Mouse (Mus musculus): ENCODE measurements around the gene Gm3424. TPM values are rescaled to one million over a fixed set of nuclear protein-coding genes. Genes with fewer than 3 reads are reported as not detected.

The Gm3424 gene
- not detected for polyA plus RNA-seq (2014; fragmentation: Illumina TruSeq; extraction: RNeasy Lipid Tissue Mini Kit (QIAGEN cat#74804))

DNA sequence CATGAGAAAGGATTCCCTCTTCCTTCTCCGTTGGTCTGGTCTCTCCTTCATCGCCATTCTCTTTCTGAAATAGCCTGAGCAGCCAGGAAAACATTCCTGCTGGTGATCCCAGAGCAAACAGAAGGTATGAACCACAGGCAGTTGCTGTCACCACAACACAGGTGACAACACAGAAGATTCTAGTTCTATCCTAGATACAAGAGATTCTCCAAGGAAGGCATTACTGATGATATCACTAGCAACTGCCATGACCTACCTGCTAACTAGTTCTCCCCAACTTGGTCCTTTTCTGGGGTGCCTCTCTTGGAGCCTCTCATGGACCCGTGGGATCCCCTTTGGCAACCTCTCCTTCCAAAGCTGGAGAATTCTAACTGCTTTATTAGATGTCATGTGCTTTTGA lies at the start of gene Gm3424:
Gene Gm3424, minus strand, starts transcription at position 101 of the 400 bp plus-strand sequence.

DNA sequence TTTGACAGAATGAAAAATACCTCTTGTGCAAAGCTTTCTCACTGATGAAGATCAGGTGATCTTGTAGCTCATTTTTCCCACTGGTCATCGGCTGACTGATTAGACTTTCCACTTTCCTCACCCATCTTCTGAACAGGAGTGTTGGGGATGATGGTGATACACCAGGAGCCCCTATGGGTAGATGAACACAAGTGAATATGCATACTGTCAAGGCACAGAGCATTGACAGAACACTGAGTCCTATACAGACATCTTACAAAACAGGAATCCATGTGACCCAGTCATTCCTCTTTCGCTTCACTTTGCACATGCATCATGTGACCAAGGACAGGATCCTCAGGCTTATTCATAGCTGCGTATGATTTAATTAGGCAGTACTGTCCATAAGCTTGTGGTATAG lies 22.2 kb downstream of the Gm3424 start, which contains the start of gene Gm3383:
Gene Gm3383, minus strand, starts transcription at position 101 of the 400 bp plus-strand sequence.

Other genes with a start within 250 kb of the Gm3424 start
- gene Gm8265, start 197.3 kb downstream of the Gm3424 start, polyA plus RNA-seq (2014; fragmentation: Illumina TruSeq; extraction: RNeasy Lipid Tissue Mini Kit (QIAGEN cat#74804)), result not detected
- gene Gm9603, start 142.9 kb downstream of the Gm3424 start, polyA plus RNA-seq (2014; fragmentation: Illumina TruSeq; extraction: RNeasy Lipid Tissue Mini Kit (QIAGEN cat#74804)), result not detected
- not detected for gene Gm3373, start 88.8 kb downstream of the Gm3424 start, polyA plus RNA-seq (2014; fragmentation: Illumina TruSeq; extraction: RNeasy Lipid Tissue Mini Kit (QIAGEN cat#74804))
- 0.26 TPM for gene Gm3383, start 22.3 kb downstream of the Gm3424 start, polyA plus RNA-seq (2014; fragmentation: Illumina TruSeq; extraction: RNeasy Lipid Tissue Mini Kit (QIAGEN cat#74804))
- not detected for gene Gm8237, start 50.1 kb upstream of the Gm3424 start, polyA plus RNA-seq (2014; fragmentation: Illumina TruSeq; extraction: RNeasy Lipid Tissue Mini Kit (QIAGEN cat#74804))
- gene Gm3248, start 131.4 kb upstream of the Gm3424 start, polyA plus RNA-seq (2014; fragmentation: Illumina TruSeq; extraction: RNeasy Lipid Tissue Mini Kit (QIAGEN cat#74804)), result 0.29 TPM
- gene Gm3453, start 148.8 kb upstream of the Gm3424 start, polyA plus RNA-seq (2014; fragmentation: Illumina TruSeq; extraction: RNeasy Lipid Tissue Mini Kit (QIAGEN cat#74804)), result not detected
- gene Gm6337, start 227.9 kb upstream of the Gm3424 start, polyA plus RNA-seq (2014; fragmentation: Illumina TruSeq; extraction: RNeasy Lipid Tissue Mini Kit (QIAGEN cat#74804)), result not detected